Mouse (Mus musculus) layer of hippocampus, postnatal 14 days (tissue): Measurements from ENCODE around the gene Pcsk6. TPM values are rescaled to one million over a fixed set of nuclear protein-coding genes. Genes with fewer than 3 reads are reported as not detected.

ENCODE experiments used
- DNase-seq, 2 experiments: peaks; one replicate each; pipeline ENCODE4 v3.0.0; 2021 to 2022; ENCODE audit warnings: low spot score in 2 of 2, mixed read lengths in 1 of 2
- total RNA-seq, 2 experiments: library from RNA; stranded (reverse); gene quantifications; 2 replicates each; pipeline ENCODE4 v1.2.3; 2021

Pcsk6 gene
- total RNA-seq, 2 experiments from 2014 or later: 11.5 to 15.6 TPM

DNA sequence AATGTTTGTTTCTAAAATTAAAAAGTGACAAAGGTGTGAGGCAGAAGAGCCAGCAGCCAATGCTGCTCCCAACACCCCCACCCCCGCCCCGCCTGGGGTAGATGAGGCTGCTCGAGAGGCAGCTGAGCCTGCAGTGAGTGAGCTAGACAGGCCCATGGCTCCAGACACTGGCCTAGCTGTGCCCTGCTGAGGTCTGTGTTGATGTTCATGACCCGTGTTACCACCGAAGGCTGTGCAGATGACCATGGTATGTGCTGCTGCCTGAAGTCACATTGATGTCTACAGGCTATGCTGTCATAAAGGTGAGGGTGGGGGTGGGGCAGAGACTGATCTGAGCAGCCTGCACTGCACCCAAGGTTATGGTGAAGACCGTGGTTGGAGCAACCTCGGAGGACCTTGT lies 237.3 kb downstream of the Pcsk6 start:
- no peak for DNase-seq

Other genes starting within 250 kb of the Pcsk6 start
- 10 to 100 TPM; 37.4 to 39.6 TPM for gene Tarsl2, start 216.8 kb upstream of the Pcsk6 start, total RNA-seq
- 10 to 100 TPM; 32.7 to 38.8 TPM for gene Tm2d3, start 170.6 kb upstream of the Pcsk6 start, total RNA-seq
- gene Gm45213, start 181.9 kb downstream of the Pcsk6 start, total RNA-seq: not detected
- gene Snrpa1, start 197.3 kb downstream of the Pcsk6 start, total RNA-seq: 10 to 100 TPM; 29.6 to 33.7 TPM
- gene Selenos, start 217.9 kb downstream of the Pcsk6 start, total RNA-seq: 10 to 100 TPM; 55.5 to 59.8 TPM
- 10 to 100 TPM; 20.4 to 20.5 TPM for gene Chsy1, start 247.8 kb downstream of the Pcsk6 start, total RNA-seq